Mouse (Mus musculus) liver, postnatal 0 days (tissue): ENCODE measurements at regions not wholly inside any gene's neighbourhood (a gene's known extent, or its start where the extent isn't known, plus 50 kb on each side); places are given as distances from the start of the nearest gene placed in this dataset.
A peak's percentile ranks its signal among the peaks of the same experiment; 100 is the strongest.

ENCODE experiments used
- ATAC-seq: fragments of 200-750 bp; cut with Nextera tagmentation; 2 replicates; pipeline ENCODE4 v1.8.0; 2017; ENCODE audit warnings: mild to moderate bottlenecking, moderate library complexity
- DNase-seq: peaks from one replicate; pipeline ENCODE4 v3.0.0-alpha.2; 2016
- H3K27ac ChIP-seq: fragments of 300-500 bp; sonication (generic); 2 replicates; pipeline ENCODE4 v1.5.1; 2014; ENCODE audit warnings: antibody characterized with exemption, moderate library complexity, mild to moderate bottlenecking, low read depth
- H3K27me3 ChIP-seq: fragments of 300-500 bp; sonication (generic); 2 replicates; pipeline ENCODE4 v1.6.1; 2014; ENCODE audit warnings: low read length, control low read depth, mixed read lengths; ENCODE audit not compliant: insufficient read depth
- H3K36me3 ChIP-seq: fragments of 300-500 bp; sonication (generic); replicated peaks from 2 replicates; pipeline ENCODE4 v1.6.1; 2014; ENCODE audit warnings: mild to moderate bottlenecking, control low read depth, low read length, moderate library complexity, mixed read lengths; ENCODE audit not compliant: insufficient read depth
- H3K4me1 ChIP-seq: fragments of 300-500 bp; sonication (generic); 2 replicates; pipeline ENCODE4 v1.6.1; 2014; ENCODE audit warnings: antibody characterized with exemption, mild to moderate bottlenecking, control low read depth; ENCODE audit not compliant: insufficient read depth
- H3K4me2 ChIP-seq: fragments of 300-500 bp; sonication (generic); 2 replicates; pipeline ENCODE4 v1.6.1; 2014; ENCODE audit warnings: low read depth, mild to moderate bottlenecking, low read length, moderate library complexity, mixed read lengths
- H3K4me3 ChIP-seq: fragments of 300-500 bp; sonication (generic); 2 replicates; pipeline ENCODE4 v1.5.1; 2014; ENCODE audit warnings: low read depth, low read length
- H3K9ac ChIP-seq: fragments of 300-500 bp; sonication (generic); replicated peaks from 2 replicates; pipeline ENCODE4 v1.6.1; 2014; ENCODE audit warnings: mild to moderate bottlenecking, moderate library complexity
- H3K9me3 ChIP-seq: fragments of 300-500 bp; sonication (generic); 2 replicates; pipeline ENCODE4 v1.6.1; 2016; ENCODE audit warnings: mild to moderate bottlenecking, control low read depth, low read length, mixed read lengths
- CTCF ChIP-seq: sonication (generic); IDR thresholded peaks from 2 replicates; pipeline ENCODE4 v1.5.1; 2016; ENCODE audit warnings: antibody characterized with exemption, low read depth
- EP300 ChIP-seq: IDR thresholded peaks from 2 replicates; pipeline ENCODE4 v1.6.1; 2016; ENCODE audit warnings: antibody characterized with exemption, low read depth, mild to moderate bottlenecking
- WGBS: fragments of 180-500 bp; shearing (Covaris S2); extraction: QIAGEN DNeasy Blood & Tissue Kit; methylation state at CpG from one replicate; pipeline ENCODE4 v1.1.7; 2014; ENCODE audit not compliant: insufficient replicate concordance; 5-methylcytosine and 5-hydroxymethylcytosine counted together

DNA sequence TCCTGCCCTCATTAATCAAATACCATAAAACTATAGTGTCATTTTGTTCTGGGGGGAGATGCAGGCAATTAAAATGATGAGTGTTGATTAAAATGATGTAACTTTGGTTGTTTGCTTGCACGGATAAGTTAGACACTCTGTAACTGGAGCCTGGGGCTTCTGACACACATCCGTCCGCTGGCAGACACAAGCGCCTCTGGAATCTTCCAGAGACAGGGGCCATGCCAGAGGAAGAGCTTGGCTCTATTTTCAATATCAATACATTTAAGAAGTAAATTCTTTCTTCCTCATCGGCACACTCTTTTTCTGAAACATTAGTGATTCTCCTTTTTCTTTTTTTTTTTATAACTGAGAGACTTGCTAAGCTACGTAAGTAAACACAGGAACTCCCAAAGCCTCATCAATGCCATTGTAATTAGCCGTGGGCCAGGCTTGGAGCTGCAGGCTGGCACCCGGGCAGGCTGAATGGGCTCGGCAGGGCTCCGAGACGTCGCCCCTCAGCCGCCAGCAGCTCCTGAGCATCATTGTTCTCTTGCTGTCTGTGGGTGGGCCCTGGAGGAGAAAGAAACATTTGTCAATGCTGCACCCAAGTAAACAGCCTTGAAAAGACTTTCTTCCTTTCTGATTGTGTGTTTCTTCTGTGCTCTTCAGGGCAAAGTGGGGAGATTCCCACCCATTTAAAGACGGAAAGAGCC lies 151.4 kb upstream of the A230072I06Rik start:
- no peak overlapping the region for H3K27ac ChIP-seq
- H3K9ac ChIP-seq: no peak overlapping the region
- 44% methylated on average over 14 of the region's 14 CpGs for WGBS
- TF ChIP-seq EP300 (no peak), CTCF (no peak)
- no peak overlapping the region for H3K4me3 ChIP-seq
- H3K27me3 ChIP-seq: peaks cover 9% of the 10 kb centered on the region
- H3K9me3 ChIP-seq: no peaks in the 10 kb centered on the region
- DNase-seq: no peak
- no peak for ATAC-seq
- H3K4me1 ChIP-seq: no peaks in the 10 kb centered on the region
- H3K36me3 ChIP-seq: no peaks in the 10 kb centered on the region
- H3K4me2 ChIP-seq: no peak overlapping the region

DNA sequence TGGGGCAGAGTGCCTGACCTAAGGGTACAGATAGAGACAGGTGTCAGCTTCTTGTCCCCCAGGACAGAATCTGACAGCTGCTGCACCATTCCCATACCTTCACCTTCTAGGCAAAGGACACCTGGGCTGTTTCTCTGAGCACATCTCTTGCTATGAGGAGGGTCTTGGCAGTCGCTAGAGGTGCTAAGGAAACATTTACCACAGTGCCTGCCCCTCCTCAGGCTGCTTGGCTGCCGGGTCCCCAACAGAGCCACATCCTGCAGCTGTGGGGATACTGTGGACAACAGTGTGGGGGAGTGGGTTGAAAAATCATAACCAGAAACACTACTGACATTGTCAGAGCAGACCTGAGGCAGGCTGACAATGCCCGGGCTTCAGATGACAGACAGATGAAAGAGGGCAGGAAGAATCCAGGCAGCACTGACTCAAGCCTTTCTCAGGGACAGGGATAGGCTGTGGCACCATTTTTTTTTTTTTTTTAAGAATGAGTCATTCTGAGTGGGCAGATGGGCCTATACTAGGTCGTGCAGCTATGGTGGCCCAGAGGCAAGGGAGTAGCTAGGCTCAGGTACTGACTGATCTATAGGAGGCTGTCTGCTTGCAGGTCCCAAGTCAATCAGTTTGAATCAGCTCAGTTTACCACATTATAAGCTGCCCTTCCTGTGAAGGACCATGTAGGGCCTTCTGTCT lies 150.7 kb upstream of the A230072I06Rik start:
- 30% methylated on average over 4 of the region's 4 CpGs for WGBS
- no peaks in the 10 kb centered on the region for H3K4me1 ChIP-seq
- H3K9ac ChIP-seq: no peak overlapping the region
- DNase-seq (no peak), ATAC-seq (no peak)
- no peak overlapping the region for H3K4me3 ChIP-seq
- H3K9me3 ChIP-seq: no peaks in the 10 kb centered on the region
- H3K36me3 ChIP-seq: no peaks in the 10 kb centered on the region
- H3K27me3 ChIP-seq: peaks cover 9% of the 10 kb centered on the region
- H3K4me2 ChIP-seq: no peak overlapping the region
- TF ChIP-seq EP300 (no peak), CTCF (no peak)
- no peak overlapping the region for H3K27ac ChIP-seq

GRCm38 (mm10) chr8:12130591-12130990 lies 148.0 kb upstream of the A230072I06Rik start:
- WGBS: 51% methylated on average over 5 of the region's 5 CpGs
- no peaks in the 10 kb centered on the region for H3K4me1 ChIP-seq

GRCm38 (mm10) chr8:12134200-12134599 lies 144.4 kb upstream of the A230072I06Rik start:
- H3K27ac ChIP-seq: no peak overlapping the region
- no peak for DNase-seq
- no peak overlapping the region for H3K9ac ChIP-seq
- 11% methylated on average over 1 of the region's 1 CpGs for WGBS
- H3K27me3 ChIP-seq: peaks cover 9% of the 10 kb centered on the region; the same call in 1 of the 2 replicates
- no peak for TF ChIP-seq CTCF
- TF ChIP-seq EP300: no peak
- no peak overlapping the region for H3K4me2 ChIP-seq
- H3K9me3 ChIP-seq: no peaks in the 10 kb centered on the region
- H3K4me3 ChIP-seq: no peak overlapping the region
- ATAC-seq: no peak
- no peaks in the 10 kb centered on the region for H3K4me1 ChIP-seq
- H3K36me3 ChIP-seq: no peaks in the 10 kb centered on the region

More at GRCm38 (mm10) chr8:12130591-12130990, 148.0 kb upstream of the A230072I06Rik start:
- no peak overlapping the region for H3K27ac ChIP-seq
- H3K36me3 ChIP-seq: no peaks in the 10 kb centered on the region
- H3K27me3 ChIP-seq: peaks cover 14% of the 10 kb centered on the region
- ATAC-seq: peak; percentile 35
- no peak overlapping the region for H3K4me2 ChIP-seq
- no peak for TF ChIP-seq CTCF
- DNase-seq: no peak
- H3K9me3 ChIP-seq: no peaks in the 10 kb centered on the region
- no peak overlapping the region for H3K9ac ChIP-seq
- no peak overlapping the region for H3K4me3 ChIP-seq

DNA sequence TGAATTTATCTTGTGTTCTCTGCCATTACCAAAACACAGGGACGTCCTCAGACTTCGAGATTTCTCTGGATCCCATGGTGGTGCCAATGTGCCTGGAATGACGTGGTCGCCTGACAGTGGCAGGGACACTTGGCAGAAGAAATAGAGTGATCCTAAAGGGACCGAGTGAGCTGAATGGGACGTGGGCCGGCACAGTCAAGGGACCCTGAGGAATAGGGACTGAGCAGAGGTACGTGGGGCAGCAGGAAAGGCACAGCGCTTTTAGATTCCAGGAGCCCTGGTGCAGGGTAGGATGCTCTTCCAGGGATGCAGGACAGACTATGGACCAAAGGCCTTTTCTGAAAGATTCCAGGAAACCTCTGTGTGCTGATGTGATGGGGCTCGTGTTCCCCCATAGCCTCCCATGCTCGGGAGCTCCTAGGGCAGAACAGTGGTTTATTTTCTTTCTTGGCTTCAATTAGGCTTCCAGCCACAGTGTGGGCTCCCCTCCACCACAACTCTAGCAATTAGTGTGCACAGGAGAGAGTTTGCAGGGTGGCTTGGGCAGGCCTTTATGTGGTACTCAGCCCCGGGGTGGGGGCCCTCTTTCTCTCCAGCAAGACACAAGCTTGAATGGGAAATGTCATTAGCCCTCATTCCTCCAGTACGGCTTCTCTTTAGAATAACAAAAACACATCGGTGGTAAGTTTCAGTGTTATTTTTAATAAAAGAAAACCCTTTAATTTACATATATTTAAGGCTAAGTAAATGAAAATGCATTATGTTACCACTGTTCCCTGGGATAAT lies 143.0 kb upstream of the A230072I06Rik start:
- Histone ChIP-seq H3K9me3 (no peaks in the 10 kb centered on the region), H3K27me3 (0 out of 2 replicates have a peak, but pooled peaks cover 5% of the 10 kb centered on the region), H3K36me3 (no peaks in the 10 kb centered on the region), H3K9ac (no peak overlapping the region), H3K4me2 (no peak overlapping the region), H3K4me3 (no peak overlapping the region), H3K4me1 (no peaks in the 10 kb centered on the region), H3K27ac (no peak overlapping the region)
- DNase-seq (no peak), ATAC-seq (no peak)
- WGBS: 78% methylated on average over 14 of the region's 14 CpGs
- no peak for TF ChIP-seq CTCF
- TF ChIP-seq EP300: no peak

- 75% methylated on average over 5 of the region's 5 CpGs for WGBS
- DNase-seq: no peak
- ATAC-seq: no peak
Observed at GRCm38 (mm10) chr8:12136178-12136455, 142.5 kb upstream of the A230072I06Rik start.

More at GRCm38 (mm10) chr8:12136178-12136455, 142.5 kb upstream of the A230072I06Rik start:
- 0 out of 2 replicates have a peak, but pooled peaks cover 5% of the 10 kb centered on the region for H3K27me3 ChIP-seq
- no peak overlapping the region for H3K4me2 ChIP-seq
- TF ChIP-seq EP300 (no peak), CTCF (no peak)
- no peaks in the 10 kb centered on the region for H3K4me1 ChIP-seq
- no peaks in the 10 kb centered on the region for H3K36me3 ChIP-seq
- no peak overlapping the region for H3K4me3 ChIP-seq
- H3K9ac ChIP-seq: no peak overlapping the region
- H3K9me3 ChIP-seq: no peaks in the 10 kb centered on the region
- no peak overlapping the region for H3K27ac ChIP-seq
